Mouse (Mus musculus): ENCODE data around the gene Zfp119b.

Gene Zfp119b

GRCm38 (mm10) chr17:55931553-55932502 lies 17.5 kb downstream of the Zfp119b start:
- in situ Hi-C loops (cut with MboI; ENCODE audit: unreplicated experiment in 2 of 2) = loop anchor here in 1 of 2 experiments (5.0 kb wide), 1 partner anchor 40 kb away; the partner anchor contains the start of gene Zfp959

GRCm38 (mm10) chr17:55906669-55907068 lies 42.6 kb downstream of the Zfp119b start:
- in situ Hi-C loops (cut with MboI; ENCODE audit: unreplicated experiment in 2 of 2) = no loop called here

- in situ Hi-C loops (cut with MboI; ENCODE audit: unreplicated experiment in 2 of 2) = no loop called here
Observed at GRCm38 (mm10) chr17:55904131-55904530, 45.2 kb downstream of the Zfp119b start.

GRCm38 (mm10) chr17:55903687-55904086 lies 45.6 kb downstream of the Zfp119b start:
- in situ Hi-C loops (cut with MboI; ENCODE audit: unreplicated experiment in 2 of 2) = no loop called here

GRCm38 (mm10) chr17:55903087-55903486 lies 46.2 kb downstream of the Zfp119b start:
- in situ Hi-C loops (cut with MboI; ENCODE audit: unreplicated experiment in 2 of 2) = no loop called here

- in situ Hi-C loops (cut with MboI; ENCODE audit: unreplicated experiment in 2 of 2) = loop anchor here in 1 of 2 experiments (5.0 kb wide), 1 partner anchor 40 kb away; no protein-coding TSS in a partner anchor
Observed at GRCm38 (mm10) chr17:55892406-55892955, 56.8 kb downstream of the Zfp119b start.

All from v-Abl transformed pro-B cells (cell line).